Mouse (Mus musculus) myocyte (in vitro differentiated cells): ENCODE results near the gene Nfya. TPM values are rescaled to one million over a fixed set of nuclear protein-coding genes. Genes with fewer than 3 reads are reported as not detected.

Experiments
- H3K27me3 ChIP-seq: one replicate; pipeline ENCODE4 v1.6.1; 2011; ENCODE audit not compliant: control insufficient read depth, insufficient read depth, insufficient read length
- H3K36me3 ChIP-seq: one replicate; pipeline ENCODE4 v1.6.1; 2011; ENCODE audit not compliant: control insufficient read depth, insufficient read depth
- H3K4me2 ChIP-seq: one replicate; pipeline ENCODE4 v1.6.1; 2011; ENCODE audit warnings: low read depth, control low read depth
- H3K4me3 ChIP-seq: one replicate; pipeline ENCODE4 v1.5.1; 2011; ENCODE audit warnings: mild to moderate bottlenecking, control low read depth, moderate library complexity
- H3K79me2 ChIP-seq: one replicate; pipeline ENCODE4 v1.6.1; 2011; ENCODE audit not compliant: control insufficient read depth, insufficient read depth
- H3ac ChIP-seq: one replicate; pipeline ENCODE4 v1.6.1; 2011; ENCODE audit not compliant: control insufficient read depth, insufficient read length
- CEBPB ChIP-seq: IDR thresholded peaks from 2 replicates; pipeline ENCODE4 v1.6.1; 2011; ENCODE audit warnings: mild to moderate bottlenecking, moderate library complexity; ENCODE audit not compliant: poor library complexity, insufficient read depth, severe bottlenecking
- E2F4 ChIP-seq: IDR thresholded peaks from one replicate; pipeline ENCODE4 v1.6.1; 2011; ENCODE audit warnings: mild to moderate bottlenecking, control low read depth, moderate library complexity; ENCODE audit not compliant: insufficient read depth
- MAX ChIP-seq: IDR thresholded peaks from one replicate; pipeline ENCODE4 v1.6.1; 2011; ENCODE audit warnings: low read depth, mild to moderate bottlenecking, control low read depth
- MYOD1 ChIP-seq, 3 experiments: IDR thresholded peaks; one replicate each; pipeline ENCODE4 v1.6.1; 2011; ENCODE audit warnings: control low read depth in 2 of 3, low read depth in 2 of 3, mild to moderate bottlenecking in 2 of 3, moderate library complexity in 1 of 3; ENCODE audit not compliant: insufficient read length in 2 of 3, control insufficient read depth in 1 of 3
- MYOG ChIP-seq, 3 experiments: IDR thresholded peaks; one replicate each; pipeline ENCODE4 v1.6.1; 2011; ENCODE audit warnings: control low read depth in 2 of 3, low read depth in 2 of 3, mild to moderate bottlenecking in 2 of 3; ENCODE audit not compliant: insufficient read length in 2 of 3, control insufficient read depth in 1 of 3, insufficient read depth in 1 of 3
- POLR2A ChIP-seq: IDR thresholded peaks from one replicate; pipeline ENCODE4 v1.6.1; 2011; ENCODE audit warnings: low read depth, mild to moderate bottlenecking, control low read depth, moderate library complexity; ENCODE audit not compliant: insufficient read length
- POLR2AphosphoS2 ChIP-seq: IDR thresholded peaks from one replicate; pipeline ENCODE4 v1.6.1; 2011; ENCODE audit warnings: low read depth, control low read depth; ENCODE audit not compliant: insufficient read length
- REST ChIP-seq: IDR thresholded peaks from one replicate; pipeline ENCODE4 v1.6.1; 2011; ENCODE audit warnings: mild to moderate bottlenecking, control low read depth, moderate library complexity; ENCODE audit not compliant: insufficient read depth, insufficient read length
- SRF ChIP-seq: IDR thresholded peaks from one replicate; pipeline ENCODE4 v1.6.1; 2011; ENCODE audit warnings: low read depth; ENCODE audit not compliant: control insufficient read depth, insufficient read length
- TCF12 ChIP-seq: IDR thresholded peaks from one replicate; pipeline ENCODE4 v1.6.1; 2011; ENCODE audit warnings: mild to moderate bottlenecking, control low read depth; ENCODE audit not compliant: poor library complexity, insufficient read depth, severe bottlenecking
- TCF3 ChIP-seq: IDR thresholded peaks from one replicate; pipeline ENCODE4 v1.6.1; 2011; ENCODE audit warnings: low read depth, control low read depth; ENCODE audit not compliant: insufficient read length
- USF1 ChIP-seq: IDR thresholded peaks from one replicate; pipeline ENCODE4 v1.6.1; 2011; ENCODE audit warnings: low read depth, mild to moderate bottlenecking, control low read depth, moderate library complexity
- polyA plus RNA-seq: library from polyadenylated mRNA; unstranded; fragments of >200 nt; fragmentation: generic; extraction: Trizol; gene quantifications from one replicate; pipeline ENCODE4 v1.2.1, GENCODE M21; 2012; ENCODE audit warnings: missing spikeins

Gene Nfya
- polyA plus RNA-seq, 1 experiment = 17.0 TPM

DNA sequence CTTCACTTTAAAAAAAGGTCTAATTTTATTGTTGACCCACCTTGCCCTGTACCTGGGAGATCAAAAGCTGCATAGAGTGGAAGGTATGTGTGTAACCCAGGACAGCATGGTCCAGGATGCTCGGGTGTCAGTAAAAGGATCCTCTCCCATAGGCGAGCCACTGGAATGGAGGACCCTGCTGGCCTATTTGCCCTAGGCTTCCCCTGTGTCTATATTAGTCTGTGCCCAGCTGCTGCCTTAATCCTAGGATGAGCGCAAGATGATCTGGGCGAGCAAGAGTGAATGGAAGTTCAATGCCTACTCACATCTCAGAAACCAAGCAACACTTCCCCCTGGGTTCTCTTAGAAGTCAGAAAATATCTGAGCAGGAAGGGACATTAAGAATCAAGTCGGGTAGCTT lies 21.3 kb upstream of the Nfya start:
- no peak overlapping the region for H3ac ChIP-seq
- no peaks in the 10 kb centered on the region for H3K27me3 ChIP-seq
- TF ChIP-seq MYOG (IDR thresholded peaks at IDR 0.05; ENCODE audit: control insufficient read depth in 1 of 3, insufficient read depth in 1 of 3, insufficient read length in 2 of 3, low read depth in 2 of 3) (peak in 1 of 3 experiments; percentile 53), CEBPB (no peak), POLR2A (no peak), POLR2AphosphoS2 (no peak), USF1 (no peak), MYOD1 (IDR thresholded peaks at IDR 0.05; ENCODE audit: control insufficient read depth in 1 of 3, insufficient read length in 2 of 3, low read depth in 2 of 3) (peak in 1 of 3 experiments; percentile 56)
- peak overlapping the region; percentile 69 for H3K4me2 ChIP-seq
- peaks cover 8% of the 10 kb centered on the region for H3K79me2 ChIP-seq
- H3K36me3 ChIP-seq = no peaks in the 10 kb centered on the region
- peak overlapping the region; percentile 21 for H3K4me3 ChIP-seq

DNA sequence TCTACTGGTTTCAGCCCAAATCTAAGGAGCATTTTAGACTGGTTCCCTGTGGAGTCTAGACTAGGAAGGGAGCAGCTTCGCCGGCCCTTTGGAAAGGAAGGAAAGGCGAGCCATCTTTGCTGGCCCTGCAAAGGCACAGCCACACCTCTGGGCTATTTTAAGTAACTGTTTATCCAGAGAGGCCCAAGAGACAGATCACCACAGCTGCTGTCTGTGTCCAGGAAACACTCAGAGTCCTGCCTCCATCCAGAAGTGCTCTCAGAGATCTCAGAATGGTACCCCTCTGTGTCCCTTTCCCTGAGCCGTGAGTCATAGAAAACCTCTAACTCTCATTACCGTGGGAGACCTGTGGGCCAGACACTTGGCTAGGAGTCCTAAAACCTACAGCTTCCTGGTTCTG lies 20.7 kb upstream of the Nfya start:
- H3K4me3 ChIP-seq = peak overlapping the region; percentile 21
- H3ac ChIP-seq = no peak overlapping the region
- H3K36me3 ChIP-seq = no peaks in the 10 kb centered on the region
- peak overlapping the region; percentile 69 for H3K4me2 ChIP-seq
- no peak for TF ChIP-seq REST
- TF ChIP-seq SRF = no peak
- TF ChIP-seq USF1 = no peak
- TF ChIP-seq MYOD1 (IDR thresholded peaks at IDR 0.05; ENCODE audit: control insufficient read depth in 1 of 3, insufficient read length in 2 of 3, low read depth in 2 of 3) = peak; percentile 83 to 89 (median 84)
- TF ChIP-seq POLR2AphosphoS2 = no peak
- peak; percentile 29 for TF ChIP-seq TCF12
- no peak for TF ChIP-seq POLR2A
- TF ChIP-seq MAX = no peak
- peak in 2 of 3 experiments; percentile 63 to 71 for TF ChIP-seq MYOG (IDR thresholded peaks at IDR 0.05; ENCODE audit: control insufficient read depth in 1 of 3, insufficient read depth in 1 of 3, insufficient read length in 2 of 3, low read depth in 2 of 3)
- TF ChIP-seq E2F4 = no peak
- peaks cover 8% of the 10 kb centered on the region for H3K79me2 ChIP-seq
- no peaks in the 10 kb centered on the region for H3K27me3 ChIP-seq

DNA sequence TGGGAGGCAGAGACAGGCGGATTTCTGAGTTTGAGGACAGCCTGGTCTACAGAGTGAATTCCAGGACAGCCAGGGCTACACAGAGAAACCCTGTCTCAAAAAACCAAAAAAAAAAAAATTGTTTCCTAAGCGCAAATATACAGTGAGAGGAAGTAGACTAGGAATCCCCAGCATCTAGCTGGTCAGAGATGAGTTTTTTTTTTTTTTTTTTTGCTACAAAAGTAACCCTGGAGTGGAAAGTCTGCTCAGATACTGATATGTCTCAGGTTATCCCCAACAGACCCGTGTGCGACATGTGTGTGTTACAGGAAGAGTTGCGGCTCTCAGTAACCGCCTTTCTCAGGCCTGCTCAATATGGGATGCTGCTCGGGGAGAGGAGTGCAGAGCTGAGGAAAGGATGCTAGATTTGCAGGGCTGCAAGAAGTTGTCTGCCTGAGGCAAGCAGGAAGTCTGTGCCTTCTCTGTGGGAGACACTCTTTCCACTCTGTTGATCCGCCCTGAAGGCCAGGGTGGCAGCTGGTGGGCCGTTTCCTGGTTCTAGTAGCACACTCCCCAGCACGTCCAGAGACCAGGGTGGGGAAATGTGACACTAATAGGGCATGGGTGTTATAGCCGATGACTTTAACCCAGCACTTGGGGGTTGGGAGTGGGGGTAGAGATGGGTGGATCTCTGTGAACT lies 18.3 kb upstream of the Nfya start:
- peak overlapping the region; percentile 69 for H3K4me2 ChIP-seq

GRCm38 (mm10) chr17:48426991-48427750 lies 17.5 kb upstream of the Nfya start:
- peaks cover under 1% of the 10 kb centered on the region for H3K36me3 ChIP-seq
- H3ac ChIP-seq = no peak overlapping the region
- H3K4me3 ChIP-seq = no peak overlapping the region
- TF ChIP-seq MAX = no peak
- TF ChIP-seq MYOD1 (IDR thresholded peaks at IDR 0.05; ENCODE audit: control insufficient read depth in 1 of 3, insufficient read length in 2 of 3, low read depth in 2 of 3) = no peak
- no peak for TF ChIP-seq TCF3
- TF ChIP-seq E2F4 = no peak
- no peak for TF ChIP-seq CEBPB
- TF ChIP-seq MYOG (IDR thresholded peaks at IDR 0.05; ENCODE audit: control insufficient read depth in 1 of 3, insufficient read depth in 1 of 3, insufficient read length in 2 of 3, low read depth in 2 of 3) = no peak
- no peak for TF ChIP-seq USF1
- no peak for TF ChIP-seq TCF12
- TF ChIP-seq REST = no peak
- TF ChIP-seq SRF = no peak
- TF ChIP-seq POLR2A = no peak
- no peak for TF ChIP-seq POLR2AphosphoS2
- peak overlapping the region; percentile 24 for H3K4me2 ChIP-seq
- H3K27me3 ChIP-seq = no peaks in the 10 kb centered on the region
- peaks cover 8% of the 10 kb centered on the region for H3K79me2 ChIP-seq

More for the DNA sequence above, 18.3 kb upstream of the Nfya start:
- Histone ChIP-seq H3K4me3 (no peak overlapping the region), H3ac (no peak overlapping the region), H3K27me3 (no peaks in the 10 kb centered on the region), H3K36me3 (no peaks in the 10 kb centered on the region), H3K79me2 (peaks cover 8% of the 10 kb centered on the region)
- no peak for TF ChIP-seq USF1
- TF ChIP-seq CEBPB = no peak
- no peak for TF ChIP-seq MYOG (IDR thresholded peaks at IDR 0.05; ENCODE audit: control insufficient read depth in 1 of 3, insufficient read depth in 1 of 3, insufficient read length in 2 of 3, low read depth in 2 of 3)
- no peak for TF ChIP-seq REST
- TF ChIP-seq MAX = no peak
- TF ChIP-seq TCF3 = no peak
- no peak for TF ChIP-seq TCF12
- no peak for TF ChIP-seq POLR2A
- TF ChIP-seq SRF = no peak
